Mouse (Mus musculus) testis, adult 2 months (tissue): ENCODE measurements at regions not wholly inside any gene's neighbourhood (a gene's known extent, or its start where the extent isn't known, plus 50 kb on each side); places are given as distances from the start of the nearest gene placed in this dataset.

Experiments
- H3K27ac ChIP-seq: fragments of 200-500 bp; 2 replicates; pipeline ENCODE4 v1.5.1; 2012; ENCODE audit warnings: low read depth, low read length; ENCODE audit not compliant: control insufficient read depth, insufficient read depth
- H3K27me3 ChIP-seq: fragments of 200-500 bp; 2 replicates; pipeline ENCODE4 v1.6.1; 2012; ENCODE audit warnings: mild to moderate bottlenecking, low read length, moderate library complexity; ENCODE audit not compliant: control insufficient read depth, insufficient read depth
- H3K36me3 ChIP-seq: fragments of 200-500 bp; 2 replicates; pipeline ENCODE4 v1.6.1; 2012; ENCODE audit warnings: mild to moderate bottlenecking, low read length; ENCODE audit not compliant: control insufficient read depth, insufficient read depth
- H3K4me1 ChIP-seq: fragments of 200-500 bp; 2 replicates; pipeline ENCODE4 v1.6.1; 2012; ENCODE audit warnings: low read length; ENCODE audit not compliant: control insufficient read depth, insufficient read depth
- H3K4me3 ChIP-seq: fragments of 200-500 bp; 2 replicates; pipeline ENCODE4 v1.5.1; 2012; ENCODE audit warnings: low read depth, mild to moderate bottlenecking, low read length, moderate library complexity, mixed read lengths; ENCODE audit not compliant: control insufficient read depth
- CTCF ChIP-seq: fragments of 200-500 bp; IDR thresholded peaks from 2 replicates; pipeline ENCODE4 v1.5.1; 2012; ENCODE audit warnings: low read depth, mild to moderate bottlenecking, inconsistent platforms, low read length, moderate library complexity; ENCODE audit not compliant: control insufficient read depth, insufficient read depth, insufficient replicate concordance
- POLR2A ChIP-seq: fragments of 200-500 bp; IDR thresholded peaks from 2 replicates; pipeline ENCODE4 v1.6.1; 2012; ENCODE audit warnings: low read depth, mild to moderate bottlenecking, inconsistent platforms, low read length, moderate library complexity; ENCODE audit not compliant: control insufficient read depth

- TF ChIP-seq CTCF, result no peak
- H3K4me3 ChIP-seq, result no peak overlapping the region
- no peaks in the 10 kb centered on the region for H3K36me3 ChIP-seq
- H3K4me1 ChIP-seq, result peaks cover 5% of the 10 kb centered on the region
- no peaks in the 10 kb centered on the region for H3K27me3 ChIP-seq
- H3K27ac ChIP-seq, result no peak overlapping the region
Observed at GRCm38 (mm10) chr4:119030865-119031264, 69.5 kb downstream of the Lao1 start.

GRCm38 (mm10) chr4:119033006-119033405 lies 71.6 kb downstream of the Lao1 start:
- Histone ChIP-seq H3K27me3 (no peaks in the 10 kb centered on the region), H3K4me1 (peaks cover 3% of the 10 kb centered on the region), H3K36me3 (no peaks in the 10 kb centered on the region), H3K27ac (no peak overlapping the region), H3K4me3 (no peak overlapping the region)
- TF ChIP-seq CTCF (no peak), POLR2A (no peak)

- Histone ChIP-seq H3K4me1 (no peaks in the 10 kb centered on the region), H3K27ac (no peak overlapping the region), H3K27me3 (no peaks in the 10 kb centered on the region), H3K36me3 (no peaks in the 10 kb centered on the region), H3K4me3 (no peak overlapping the region)
- TF ChIP-seq POLR2A, result no peak
- TF ChIP-seq CTCF, result no peak
Observed at GRCm38 (mm10) chr4:119036582-119036981, 71.9 kb upstream of the Slc2a1 start.

- Histone ChIP-seq H3K27ac (no peak overlapping the region), H3K4me3 (no peak overlapping the region), H3K4me1 (no peaks in the 10 kb centered on the region)
Observed at GRCm38 (mm10) chr4:119040041-119040440, 68.5 kb upstream of the Slc2a1 start.

GRCm38 (mm10) chr4:119041616-119042015 lies 66.9 kb upstream of the Slc2a1 start:
- no peak for TF ChIP-seq CTCF
- no peak for TF ChIP-seq POLR2A
- no peaks in the 10 kb centered on the region for H3K36me3 ChIP-seq
- H3K4me3 ChIP-seq, result no peak overlapping the region
- H3K4me1 ChIP-seq, result no peaks in the 10 kb centered on the region
- H3K27me3 ChIP-seq, result no peaks in the 10 kb centered on the region
- H3K27ac ChIP-seq, result no peak overlapping the region

More at GRCm38 (mm10) chr4:119040041-119040440, 68.5 kb upstream of the Slc2a1 start:
- no peak for TF ChIP-seq CTCF
- TF ChIP-seq POLR2A, result no peak
- H3K36me3 ChIP-seq, result no peaks in the 10 kb centered on the region
- H3K27me3 ChIP-seq, result no peaks in the 10 kb centered on the region

GRCm38 (mm10) chr4:119044005-119044677 lies 64.4 kb upstream of the Slc2a1 start:
- Histone ChIP-seq H3K4me3 (no peak overlapping the region), H3K4me1 (no peaks in the 10 kb centered on the region), H3K27ac (no peak overlapping the region), H3K36me3 (no peaks in the 10 kb centered on the region), H3K27me3 (no peaks in the 10 kb centered on the region)
- TF ChIP-seq CTCF (no peak), POLR2A (no peak)

- TF ChIP-seq POLR2A, result no peak
- no peak for TF ChIP-seq CTCF
- Histone ChIP-seq H3K4me3 (no peak overlapping the region), H3K4me1 (no peaks in the 10 kb centered on the region), H3K27ac (no peak overlapping the region), H3K27me3 (no peaks in the 10 kb centered on the region), H3K36me3 (no peaks in the 10 kb centered on the region)
Observed at GRCm38 (mm10) chr4:119044836-119045235, 63.7 kb upstream of the Slc2a1 start.
